Mouse (Mus musculus): ENCODE data around the gene Meis1.

DNA sequence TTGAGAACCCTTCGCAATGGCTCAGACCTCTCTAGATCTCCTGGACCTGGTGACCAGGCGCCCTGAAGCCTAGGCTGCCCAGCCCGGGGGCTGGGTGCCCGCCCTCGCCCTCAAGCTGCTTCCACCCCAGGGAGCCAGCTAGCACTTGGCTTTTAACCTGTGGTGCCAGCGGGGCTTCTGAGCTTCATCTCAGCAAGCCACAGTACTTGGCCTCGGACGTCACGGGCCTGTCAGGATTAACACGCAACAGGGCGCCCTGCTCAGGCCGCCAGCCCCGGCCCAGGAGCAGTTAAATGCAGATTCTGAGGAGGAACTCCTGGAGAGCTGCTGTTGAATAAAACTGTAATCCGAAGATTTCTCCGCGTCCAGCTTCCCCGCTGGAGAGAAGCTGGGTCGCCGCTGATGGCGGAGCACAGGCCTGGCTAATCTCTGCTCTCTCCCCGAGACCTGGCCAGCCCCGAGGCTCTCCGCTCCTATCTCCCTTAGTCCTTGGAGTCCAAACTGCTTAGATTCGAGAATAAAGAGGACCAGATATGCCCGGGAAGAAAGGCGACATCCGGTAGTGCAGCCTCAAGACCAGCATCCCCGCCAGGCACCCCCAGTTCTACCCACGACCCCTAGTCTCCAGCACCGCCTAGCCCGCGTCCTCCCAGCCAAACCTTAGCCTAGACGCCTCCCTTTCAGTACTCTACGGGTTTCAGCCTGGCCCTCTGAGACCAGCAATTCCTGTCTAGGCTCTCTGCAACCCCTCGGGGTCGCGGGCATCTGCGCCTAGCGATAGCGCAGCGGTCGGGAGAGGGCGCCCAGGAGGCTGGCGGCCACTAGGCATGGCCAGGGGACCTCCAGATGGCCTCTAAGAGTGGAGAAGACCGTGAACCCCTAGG, 11.0 kb downstream of the Meis1 start:
- TF ChIP-seq CTCF (IDR thresholded peaks at IDR 0.05) (peak; percentile 43; the same call in 1 of the 2 replicates), EP300 (IDR thresholded peaks at IDR 0.05) (no peak)

All from lung, postnatal 0 days (tissue).